Mouse (Mus musculus): ENCODE measurements around the gene Clmn. TPM values are rescaled to one million over a fixed set of nuclear protein-coding genes. Genes with fewer than 3 reads are reported as not detected.
A peak's percentile ranks its signal among the peaks of the same experiment; 100 is the strongest.

Clmn gene
- total and polyA plus RNA-seq, 2 experiments from 2014 or later: 2.2 to 2.4 TPM

DNA sequence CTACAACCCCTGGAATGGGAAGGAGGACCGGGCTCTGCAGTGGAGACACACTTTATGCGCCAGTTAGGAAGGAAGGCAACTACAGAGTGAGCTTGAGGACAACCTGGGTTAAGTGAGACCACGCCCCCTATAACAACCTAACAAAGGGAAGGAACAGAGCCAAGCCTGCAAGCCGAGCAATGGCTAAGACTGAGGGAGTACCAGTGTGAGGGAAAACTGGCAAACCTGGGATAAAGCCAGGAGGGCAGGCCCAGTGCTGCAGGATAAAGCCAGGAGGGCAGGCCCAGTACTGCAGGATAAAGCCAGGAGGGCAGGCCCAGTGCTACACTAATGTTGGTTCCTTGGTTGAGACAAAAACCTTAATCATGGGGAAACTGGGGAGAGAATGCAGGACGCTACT lies 145.9 kb downstream of the Clmn start:
- WGBS: 76% methylated on average over 5 of the region's 5 CpGs
- H3K9ac ChIP-seq (replicated peaks; ENCODE audit: low read length, poor library complexity, severe bottlenecking): no peak overlapping the region
- TF ChIP-seq CTCF (IDR thresholded peaks at IDR 0.05): no peak
- no peaks in the 10 kb centered on the region for H3K27me3 ChIP-seq (ENCODE audit: insufficient read depth, low read length)
- H3K27ac ChIP-seq (ENCODE audit: low read depth, low read length): peak overlapping the region; percentile 7; the same call in 1 of the 2 replicates
- H3K9me3 ChIP-seq (ENCODE audit: low read length): no peaks in the 10 kb centered on the region
- H3K4me3 ChIP-seq (ENCODE audit: low read depth, low read length): no peak overlapping the region
- ATAC-seq (ENCODE audit: low FRiP score) (no peak), DNase-seq (ENCODE audit: low spot score) (no peak)
- no peak overlapping the region for H3K4me2 ChIP-seq (ENCODE audit: low read depth, low read length, poor library complexity, severe bottlenecking)
- peaks cover 9% of the 10 kb centered on the region for H3K36me3 ChIP-seq (ENCODE audit: insufficient read depth, low read length)
- no peaks in the 10 kb centered on the region for H3K4me1 ChIP-seq (ENCODE audit: insufficient read depth, low read length)

GRCm38 (mm10) chr12:104716409-104716808 lies 148.5 kb downstream of the Clmn start:
- H3K27ac ChIP-seq (ENCODE audit: low read depth, low read length): no peak overlapping the region
- no peaks in the 10 kb centered on the region for H3K9me3 ChIP-seq (ENCODE audit: low read length)
- H3K36me3 ChIP-seq (ENCODE audit: insufficient read depth, low read length): peaks cover 18% of the 10 kb centered on the region
- no peak overlapping the region for H3K4me2 ChIP-seq (ENCODE audit: low read depth, low read length, poor library complexity, severe bottlenecking)
- H3K9ac ChIP-seq (replicated peaks; ENCODE audit: low read length, poor library complexity, severe bottlenecking): no peak overlapping the region
- no peak for TF ChIP-seq CTCF (IDR thresholded peaks at IDR 0.05)
- H3K27me3 ChIP-seq (ENCODE audit: insufficient read depth, low read length): no peaks in the 10 kb centered on the region
- no peak for DNase-seq (ENCODE audit: low spot score)
- no peak for ATAC-seq (ENCODE audit: low FRiP score)
- no peak overlapping the region for H3K4me3 ChIP-seq (ENCODE audit: low read depth, low read length)
- WGBS: 93% methylated on average over 5 of the region's 5 CpGs
- no peaks in the 10 kb centered on the region for H3K4me1 ChIP-seq (ENCODE audit: insufficient read depth, low read length)

DNA sequence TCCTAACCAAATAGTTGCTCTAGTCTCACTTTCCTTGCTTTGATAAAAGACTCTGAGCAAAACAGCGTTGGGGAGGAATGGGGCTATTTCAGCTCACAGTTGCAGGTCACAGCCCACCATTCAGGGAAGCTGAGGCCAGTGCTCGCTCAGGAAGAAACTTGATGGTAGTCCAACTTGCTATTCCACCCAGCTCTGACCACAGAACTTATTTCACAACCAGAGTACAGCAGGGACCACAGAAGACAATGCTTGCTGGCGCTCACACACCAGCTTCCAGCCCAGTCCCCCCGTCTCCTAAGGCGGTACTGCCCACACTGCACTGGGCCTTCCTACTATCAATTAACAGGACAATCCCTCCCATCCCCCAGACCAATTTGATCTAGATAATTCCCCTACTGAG lies 149.4 kb downstream of the Clmn start:
- no peak for TF ChIP-seq CTCF (IDR thresholded peaks at IDR 0.05)
- DNase-seq (ENCODE audit: low spot score) (no peak), ATAC-seq (ENCODE audit: low FRiP score) (no peak)
- Histone ChIP-seq H3K9ac (replicated peaks; ENCODE audit: low read length, poor library complexity, severe bottlenecking) (no peak overlapping the region), H3K9me3 (ENCODE audit: low read length) (no peaks in the 10 kb centered on the region), H3K4me2 (ENCODE audit: low read depth, low read length, poor library complexity, severe bottlenecking) (no peak overlapping the region), H3K36me3 (ENCODE audit: insufficient read depth, low read length) (peaks cover 26% of the 10 kb centered on the region), H3K4me3 (ENCODE audit: low read depth, low read length) (no peak overlapping the region), H3K4me1 (ENCODE audit: insufficient read depth, low read length) (no peaks in the 10 kb centered on the region), H3K27ac (ENCODE audit: low read depth, low read length) (no peak overlapping the region), H3K27me3 (ENCODE audit: insufficient read depth, low read length) (no peaks in the 10 kb centered on the region)
- WGBS: 90% methylated on average over 5 of the region's 5 CpGs

Other genes with a start within 250 kb of the Clmn start
- 38.9 and 46.1 TPM in 2 replicates for gene Dicer1, start 113.1 kb downstream of the Clmn start, total RNA-seq (2014; rRNA removed)
- gene Dicer1, start 113.1 kb downstream of the Clmn start, polyA plus RNA-seq (2015; fragmentation: Nextera tagmentation; extraction: Ambion mirVana): 26.0 and 28.4 TPM in 2 replicates
- gene Syne3, start 144.7 kb upstream of the Clmn start, total RNA-seq (2014; rRNA removed): 0.93 and 1.4 TPM in 2 replicates
- 0.44 and 0.85 TPM in 2 replicates for gene Syne3, start 144.7 kb upstream of the Clmn start, polyA plus RNA-seq (2015; fragmentation: Nextera tagmentation; extraction: Ambion mirVana)
- gene Glrx5, start 167.6 kb upstream of the Clmn start, total RNA-seq (2014; rRNA removed): 35.8 and 50.9 TPM in 2 replicates
- 175 and 185 TPM in 2 replicates for gene Glrx5, start 167.6 kb upstream of the Clmn start, polyA plus RNA-seq (2015; fragmentation: Nextera tagmentation; extraction: Ambion mirVana)